ENCODE assay signal across 8 mouse cellular contexts in genomic region chr1:52578298-52579056, GRCm38 (mm10). TPM values are rescaled to one million over a fixed set of nuclear protein-coding genes. Genes with fewer than 3 reads are reported as not detected.
DNase-seq lines count a peak whose midpoint lies in the region; ATAC-seq and TF ChIP-seq lines count a peak whose summit lies in the region.

No protein-coding gene starts in this region.

- ATAC-seq in hindbrain, embryonic 14.5 days (ENCODE audit: low FRiP score) = peak; percentile 73
- ATAC-seq in limb, embryonic 14.5 days (ENCODE audit: low FRiP score, low read depth) = peak; percentile 83
- ATAC-seq in midbrain, embryonic 16.5 days = peak; percentile 48

- peak; percentile 60 for DNase-seq in urinary bladder, postnatal 14 days (ENCODE audit: low spot score)
- DNase-seq in urinary bladder, adult 2 months (ENCODE audit: low spot score) = no peak
- DNase-seq in hindbrain, embryonic 14.5 days (ENCODE audit: low spot score) = peak; percentile 48
- peak; percentile 81 for DNase-seq in limb, embryonic 14.5 days (ENCODE audit: low spot score)
- DNase-seq in thymus, adult 18-20 months = peak; percentile 41 to 73
- no peak for DNase-seq in cerebellum, adult 11-12 months

- H3K4me3 ChIP-seq in embryonic fibroblast, embryonic 13.5 days (ENCODE audit: insufficient read depth, low read length) = no peak overlapping the region
- H3K4me3 ChIP-seq in hindbrain, embryonic 14.5 days (replicated peaks; ENCODE audit: low read length) = no peak overlapping the region
- no peak overlapping the region for H3K4me3 ChIP-seq in limb, embryonic 14.5 days (replicated peaks; ENCODE audit: low read length)
- no peak overlapping the region for H3K4me3 ChIP-seq in midbrain, embryonic 16.5 days (ENCODE audit: low read depth, low read length)

- no peak for TF ChIP-seq CTCF in embryonic fibroblast, embryonic 13.5 days (IDR thresholded peaks at IDR 0.05; ENCODE audit: borderline replicate concordance, insufficient read depth, low read length)

- H3K27me3 ChIP-seq in hindbrain, embryonic 14.5 days (ENCODE audit: control insufficient read depth, insufficient read depth, low read length) = no peaks in the 10 kb centered on the region
- H3K27me3 ChIP-seq in limb, embryonic 14.5 days (ENCODE audit: control insufficient read depth, insufficient read depth, low read length) = no peaks in the 10 kb centered on the region
- H3K27me3 ChIP-seq in midbrain, embryonic 16.5 days (ENCODE audit: control insufficient read depth, insufficient read depth, low read depth, low read length) = no peaks in the 10 kb centered on the region

- H3K4me2 ChIP-seq in hindbrain, embryonic 14.5 days (replicated peaks) = no peak overlapping the region
- H3K4me2 ChIP-seq in limb, embryonic 14.5 days (replicated peaks; ENCODE audit: low read depth, low read length, severe bottlenecking) = peak overlapping the region; percentile 22; the same call in 1 of the 2 replicates
- no peak overlapping the region for H3K4me2 ChIP-seq in midbrain, embryonic 16.5 days (ENCODE audit: low read length)

- TF ChIP-seq POLR2A in embryonic fibroblast, embryonic 13.5 days (IDR thresholded peaks at IDR 0.05; ENCODE audit: low read depth, low read length) = no peak
- TF ChIP-seq POLR2A in limb, embryonic 14.5 days (IDR thresholded peaks at IDR 0.05; ENCODE audit: borderline replicate concordance, extremely low read depth, insufficient read depth, insufficient read length) = no peak

- H3K9ac ChIP-seq in hindbrain, embryonic 14.5 days = no peak overlapping the region
- no peak overlapping the region; the same call in 1 of the 2 replicates for H3K9ac ChIP-seq in limb, embryonic 14.5 days (ENCODE audit: low read depth, low read length, severe bottlenecking)
- no peak overlapping the region for H3K9ac ChIP-seq in midbrain, embryonic 16.5 days (ENCODE audit: low read depth, low read length)

- no peaks in the 10 kb centered on the region for H3K36me3 ChIP-seq in hindbrain, embryonic 14.5 days (replicated peaks; ENCODE audit: control insufficient read depth, insufficient read depth)
- no peaks in the 10 kb centered on the region for H3K36me3 ChIP-seq in limb, embryonic 14.5 days (ENCODE audit: control insufficient read depth, insufficient read depth, low read length)
- no peaks in the 10 kb centered on the region for H3K36me3 ChIP-seq in midbrain, embryonic 16.5 days (ENCODE audit: control insufficient read depth, insufficient read depth, low read length)

- 56% methylated on average over 5 of the region's 5 CpGs for WGBS in hindbrain, embryonic 14.5 days
- WGBS in limb, embryonic 14.5 days = 25% methylated on average over 5 of the region's 5 CpGs
- 57% methylated on average over 4 of the region's 5 CpGs for WGBS in midbrain, embryonic 16.5 days

- H3K9me3 ChIP-seq in hindbrain, embryonic 14.5 days (ENCODE audit: control insufficient read depth, low read length) = no peaks in the 10 kb centered on the region
- no peaks in the 10 kb centered on the region for H3K9me3 ChIP-seq in limb, embryonic 14.5 days (ENCODE audit: control insufficient read depth, low read length)
- H3K9me3 ChIP-seq in midbrain, embryonic 16.5 days (replicated peaks; ENCODE audit: control insufficient read depth, low read length, poor library complexity, severe bottlenecking) = no peaks in the 10 kb centered on the region

- peaks cover 7% of the 10 kb centered on the region; the same call in 1 of the 2 replicates for H3K4me1 ChIP-seq in embryonic fibroblast, embryonic 13.5 days (ENCODE audit: control insufficient read depth, insufficient read depth, low read length)
- no peaks in the 10 kb centered on the region for H3K4me1 ChIP-seq in hindbrain, embryonic 14.5 days (replicated peaks; ENCODE audit: control insufficient read depth, insufficient read depth, low read length)
- peaks cover 26% of the 10 kb centered on the region for H3K4me1 ChIP-seq in limb, embryonic 14.5 days (ENCODE audit: control insufficient read depth, insufficient read depth, low read length)
- H3K4me1 ChIP-seq in midbrain, embryonic 16.5 days (ENCODE audit: control insufficient read depth, insufficient read depth, low read length) = no peaks in the 10 kb centered on the region

- H3K27ac ChIP-seq in embryonic fibroblast, embryonic 13.5 days (ENCODE audit: insufficient read depth, low read length) = peak overlapping the region; percentile 2
- H3K27ac ChIP-seq in hindbrain, embryonic 14.5 days = peak overlapping the region; percentile 4; the same call in 1 of the 2 replicates
- H3K27ac ChIP-seq in limb, embryonic 14.5 days (replicated peaks; ENCODE audit: low read depth, low read length) = peak overlapping the region; percentile 81
- peak overlapping the region; percentile 3 for H3K27ac ChIP-seq in midbrain, embryonic 16.5 days (ENCODE audit: low read length)

RNA-seq across cellular contexts. Expression of gene Nemp2, which starts 52.0 kb away (rescaled TPM):
- 11.0 and 11.2 TPM in 2 replicates for polyA plus RNA-seq in urinary bladder, adult 2 months (2012; rRNA removed)
- 2.8 and 6.6 TPM in 2 replicates for polyA plus RNA-seq in embryonic fibroblast, embryonic 13.5 days (2011; ENCODE audit: insufficient read length, low read depth, missing spikeins)
- 7.1 and 7.2 TPM in 2 replicates for polyA plus RNA-seq in hindbrain, embryonic 14.5 days (2014; fragmentation: Nextera tagmentation; extraction: Ambion mirVana)
- 24.7 and 29.9 TPM in 2 replicates for polyA plus RNA-seq in limb, embryonic 14.5 days (2012; rRNA removed)
- polyA plus RNA-seq in limb, embryonic 14.5 days (2014; fragmentation: Nextera tagmentation; extraction: Ambion mirVana) = 11.8 and 11.9 TPM in 2 replicates
- 5.0 and 5.6 TPM in 2 replicates for polyA plus RNA-seq in midbrain, embryonic 16.5 days (2015; fragmentation: Nextera tagmentation; extraction: Ambion mirVana)

Comparison
In these comparisons a context has a peak if more than half of its experiments do, and no peak if none do; other contexts are left out.
1. DNase-seq: peak in urinary bladder, postnatal 14 days (single experiment), hindbrain, embryonic 14.5 days (single experiment), limb, embryonic 14.5 days (single experiment) and thymus, adult 18-20 months (2 of 2); none in urinary bladder, adult 2 months (single experiment) and cerebellum, adult 11-12 months (single experiment).
2. H3K27ac ChIP-seq: peak in every context shown above with its lines; median percentile 81 in limb, embryonic 14.5 days; 4 in hindbrain, embryonic 14.5 days; 3 in midbrain, embryonic 16.5 days; 2 in embryonic fibroblast, embryonic 13.5 days.
3. Peak in every context shown above with its lines, with median percentiles within 50 percentile points of each other: ATAC-seq.